Mouse (Mus musculus): ENCODE data around the gene Plekhg3. TPM values are rescaled to one million over a fixed set of nuclear protein-coding genes. Genes with fewer than 3 reads are reported as not detected.

Gene Plekhg3
- polyA plus RNA-seq, 1 experiment from 2014 or later, result 0.47 TPM

GRCm38 (mm10) chr12:76604546-76604945 is 73.9 kb downstream of the Plekhg3 start:
- H3K4me3 ChIP-seq (ENCODE audit: low read depth, low read length), result no peak overlapping the region
- ATAC-seq (ENCODE audit: low read depth), result no peak
- no peak overlapping the region for H3K27ac ChIP-seq (ENCODE audit: low read depth, low read length)
- no peaks in the 10 kb centered on the region for H3K9me3 ChIP-seq (ENCODE audit: control insufficient read depth, low read length)
- WGBS, result 44% methylated on average over 4 of the region's 4 CpGs
- H3K27me3 ChIP-seq (ENCODE audit: control insufficient read depth, insufficient read depth, low read length), result no peaks in the 10 kb centered on the region
- no peak overlapping the region for H3K4me2 ChIP-seq (ENCODE audit: low read depth, low read length)
- H3K4me1 ChIP-seq (ENCODE audit: control insufficient read depth, insufficient read depth, low read length), result no peaks in the 10 kb centered on the region
- H3K36me3 ChIP-seq (ENCODE audit: control insufficient read depth, insufficient read depth, low read length), result no peaks in the 10 kb centered on the region
- no peak overlapping the region for H3K9ac ChIP-seq (replicated peaks; ENCODE audit: low read depth, low read length)

DNA sequence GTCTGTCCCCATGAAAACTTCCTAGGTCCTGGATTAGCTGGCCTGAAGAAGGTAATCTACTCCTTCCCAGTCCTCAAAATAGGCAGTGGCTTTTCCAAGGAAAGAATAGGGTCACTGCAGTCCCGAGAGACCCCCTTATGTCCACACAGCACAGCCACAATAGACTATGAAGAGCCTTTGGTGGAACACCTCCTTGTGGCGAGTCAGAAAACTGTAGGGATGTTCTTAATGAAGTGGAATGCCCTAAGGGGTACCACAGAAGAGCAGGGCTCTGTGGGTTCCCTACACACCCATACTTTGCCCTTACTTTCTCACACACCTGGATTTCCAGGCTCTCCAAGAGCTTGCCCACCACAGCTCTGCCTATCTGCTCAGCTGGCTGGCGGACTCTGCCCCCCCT is 75.1 kb downstream of the Plekhg3 start:
- Histone ChIP-seq H3K9me3 (ENCODE audit: control insufficient read depth, low read length) (no peaks in the 10 kb centered on the region), H3K4me1 (ENCODE audit: control insufficient read depth, insufficient read depth, low read length) (no peaks in the 10 kb centered on the region), H3K27ac (ENCODE audit: low read depth, low read length) (no peak overlapping the region), H3K27me3 (ENCODE audit: control insufficient read depth, insufficient read depth, low read length) (no peaks in the 10 kb centered on the region), H3K4me3 (ENCODE audit: low read depth, low read length) (no peak overlapping the region), H3K4me2 (ENCODE audit: low read depth, low read length) (no peak overlapping the region), H3K36me3 (ENCODE audit: control insufficient read depth, insufficient read depth, low read length) (no peaks in the 10 kb centered on the region), H3K9ac (replicated peaks; ENCODE audit: low read depth, low read length) (no peak overlapping the region)
- ATAC-seq (ENCODE audit: low read depth), result no peak
- WGBS, result 59% methylated on average over 3 of the region's 3 CpGs

GRCm38 (mm10) chr12:76608241-76608640 is 77.5 kb downstream of the Plekhg3 start:
- Histone ChIP-seq H3K9ac (replicated peaks; ENCODE audit: low read depth, low read length) (no peak overlapping the region), H3K4me1 (ENCODE audit: control insufficient read depth, insufficient read depth, low read length) (no peaks in the 10 kb centered on the region), H3K4me3 (ENCODE audit: low read depth, low read length) (no peak overlapping the region), H3K27ac (ENCODE audit: low read depth, low read length) (no peak overlapping the region), H3K9me3 (ENCODE audit: control insufficient read depth, low read length) (no peaks in the 10 kb centered on the region), H3K36me3 (ENCODE audit: control insufficient read depth, insufficient read depth, low read length) (no peaks in the 10 kb centered on the region), H3K27me3 (ENCODE audit: control insufficient read depth, insufficient read depth, low read length) (no peaks in the 10 kb centered on the region), H3K4me2 (ENCODE audit: low read depth, low read length) (no peak overlapping the region)
- WGBS, result 82% methylated on average over 11 of the region's 11 CpGs
- no peak for ATAC-seq (ENCODE audit: low read depth)

DNA sequence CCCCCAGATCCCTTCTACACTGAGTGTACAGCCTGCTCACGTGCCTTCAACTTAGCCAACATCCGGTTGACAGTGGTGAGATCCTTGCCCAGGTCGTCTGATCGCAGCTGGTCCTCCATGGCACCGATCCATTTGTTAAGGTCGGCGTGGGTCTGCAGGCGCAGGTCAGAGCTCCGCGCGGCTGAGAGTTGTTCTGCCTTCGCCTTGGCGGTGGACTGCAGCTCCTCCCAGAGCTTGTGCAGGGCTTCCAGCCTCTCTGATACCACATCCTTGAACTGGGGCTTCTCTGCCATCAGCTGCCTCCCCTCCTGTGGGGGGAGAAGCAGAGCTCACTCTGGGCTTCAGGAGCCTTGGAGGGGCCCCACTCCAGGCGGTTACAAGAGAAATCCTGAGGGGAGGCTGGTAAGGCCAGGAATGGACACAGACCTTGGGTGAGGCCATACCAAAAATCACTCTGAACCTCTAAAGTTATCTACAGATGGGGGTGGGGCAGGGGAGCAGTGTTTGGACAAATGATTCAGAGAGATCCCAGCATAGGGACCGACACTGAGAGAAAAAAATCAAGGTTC is 78.4 kb downstream of the Plekhg3 start:
- WGBS, result 84% methylated on average over 15 of the region's 15 CpGs
- H3K9me3 ChIP-seq (ENCODE audit: control insufficient read depth, low read length), result no peaks in the 10 kb centered on the region
- H3K9ac ChIP-seq (replicated peaks; ENCODE audit: low read depth, low read length), result no peak overlapping the region
- no peaks in the 10 kb centered on the region for H3K36me3 ChIP-seq (ENCODE audit: control insufficient read depth, insufficient read depth, low read length)
- no peak for ATAC-seq (ENCODE audit: low read depth)
- H3K4me2 ChIP-seq (ENCODE audit: low read depth, low read length), result no peak overlapping the region
- no peak overlapping the region for H3K27ac ChIP-seq (ENCODE audit: low read depth, low read length)
- no peak overlapping the region for H3K4me3 ChIP-seq (ENCODE audit: low read depth, low read length)
- H3K27me3 ChIP-seq (ENCODE audit: control insufficient read depth, insufficient read depth, low read length), result no peaks in the 10 kb centered on the region
- no peaks in the 10 kb centered on the region for H3K4me1 ChIP-seq (ENCODE audit: control insufficient read depth, insufficient read depth, low read length)

GRCm38 (mm10) chr12:76612621-76613020 is 81.9 kb downstream of the Plekhg3 start:
- H3K27ac ChIP-seq (ENCODE audit: low read depth, low read length), result no peak overlapping the region
- no peaks in the 10 kb centered on the region for H3K9me3 ChIP-seq (ENCODE audit: control insufficient read depth, low read length)
- H3K4me1 ChIP-seq (ENCODE audit: control insufficient read depth, insufficient read depth, low read length), result no peaks in the 10 kb centered on the region
- H3K4me2 ChIP-seq (ENCODE audit: low read depth, low read length), result no peak overlapping the region
- WGBS, result 70% methylated on average over 12 of the region's 12 CpGs
- ATAC-seq (ENCODE audit: low read depth), result no peak
- no peaks in the 10 kb centered on the region for H3K27me3 ChIP-seq (ENCODE audit: control insufficient read depth, insufficient read depth, low read length)
- H3K9ac ChIP-seq (replicated peaks; ENCODE audit: low read depth, low read length), result no peak overlapping the region
- no peaks in the 10 kb centered on the region for H3K36me3 ChIP-seq (ENCODE audit: control insufficient read depth, insufficient read depth, low read length)
- H3K4me3 ChIP-seq (ENCODE audit: low read depth, low read length), result no peak overlapping the region

DNA sequence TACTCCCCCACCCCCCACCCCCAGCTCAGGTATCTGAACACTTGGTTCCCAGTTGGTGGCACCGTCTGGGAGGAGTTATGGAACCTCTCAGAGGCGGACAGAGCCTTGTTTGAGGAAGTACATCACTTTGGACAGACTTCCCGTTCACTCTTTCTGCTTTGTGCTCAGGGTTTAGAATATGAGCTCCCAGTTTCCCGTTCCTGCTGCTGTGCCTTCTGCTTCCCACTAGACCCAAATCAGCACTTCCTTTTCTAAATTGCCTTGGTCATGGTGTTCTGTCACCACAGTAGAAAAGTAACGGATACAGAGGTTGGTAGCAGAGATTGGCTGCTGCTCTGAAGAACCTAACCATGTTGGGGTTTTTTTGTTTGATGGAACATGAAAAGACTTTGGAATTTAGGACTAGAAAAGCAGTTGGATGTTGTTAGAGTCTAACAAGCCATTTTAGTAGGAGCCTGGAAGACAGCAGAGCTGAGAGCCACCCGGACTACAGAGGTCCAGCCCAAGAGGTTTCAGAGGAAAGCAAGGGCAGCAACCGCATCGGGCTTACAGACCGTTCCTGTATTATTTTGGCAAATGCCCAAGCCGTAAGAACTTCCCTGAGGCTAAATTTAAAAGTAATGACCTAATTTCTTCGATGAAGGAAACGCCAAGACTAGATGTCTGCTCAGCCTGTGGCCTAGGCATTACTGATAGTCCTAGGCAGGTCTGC is 84.3 kb downstream of the Plekhg3 start:
- Histone ChIP-seq H3K27ac (ENCODE audit: low read depth, low read length) (0 out of 2 replicates have a peak overlapping the region, but pooled peaks have one; percentile 39), H3K4me2 (ENCODE audit: low read depth, low read length) (no peak overlapping the region), H3K36me3 (ENCODE audit: control insufficient read depth, insufficient read depth, low read length) (no peaks in the 10 kb centered on the region), H3K4me3 (ENCODE audit: low read depth, low read length) (no peak overlapping the region), H3K9me3 (ENCODE audit: control insufficient read depth, low read length) (no peaks in the 10 kb centered on the region), H3K27me3 (ENCODE audit: control insufficient read depth, insufficient read depth, low read length) (no peaks in the 10 kb centered on the region), H3K4me1 (ENCODE audit: control insufficient read depth, insufficient read depth, low read length) (no peaks in the 10 kb centered on the region; the same call in 1 of the 2 replicates), H3K9ac (replicated peaks; ENCODE audit: low read depth, low read length) (no peak overlapping the region)
- WGBS, result 62% methylated on average over 12 of the region's 12 CpGs
- ATAC-seq (ENCODE audit: low read depth), result no peak

- ATAC-seq (ENCODE audit: low read depth), result no peak
- no peaks in the 10 kb centered on the region for H3K27me3 ChIP-seq (ENCODE audit: control insufficient read depth, insufficient read depth, low read length)
- no peak overlapping the region for H3K9ac ChIP-seq (replicated peaks; ENCODE audit: low read depth, low read length)
- 54% methylated on average over 4 of the region's 4 CpGs for WGBS
- no peak overlapping the region for H3K4me3 ChIP-seq (ENCODE audit: low read depth, low read length)
- 0 out of 2 replicates have a peak overlapping the region, but pooled peaks have one; percentile 39 for H3K27ac ChIP-seq (ENCODE audit: low read depth, low read length)
- H3K36me3 ChIP-seq (ENCODE audit: control insufficient read depth, insufficient read depth, low read length), result no peaks in the 10 kb centered on the region
- H3K4me1 ChIP-seq (ENCODE audit: control insufficient read depth, insufficient read depth, low read length), result no peaks in the 10 kb centered on the region; the same call in 1 of the 2 replicates
- H3K9me3 ChIP-seq (ENCODE audit: control insufficient read depth, low read length), result no peaks in the 10 kb centered on the region
- H3K4me2 ChIP-seq (ENCODE audit: low read depth, low read length), result no peak overlapping the region
These were observed 84.9 kb downstream of the Plekhg3 start for GRCm38 (mm10) chr12:76615580-76615937.

DNA sequence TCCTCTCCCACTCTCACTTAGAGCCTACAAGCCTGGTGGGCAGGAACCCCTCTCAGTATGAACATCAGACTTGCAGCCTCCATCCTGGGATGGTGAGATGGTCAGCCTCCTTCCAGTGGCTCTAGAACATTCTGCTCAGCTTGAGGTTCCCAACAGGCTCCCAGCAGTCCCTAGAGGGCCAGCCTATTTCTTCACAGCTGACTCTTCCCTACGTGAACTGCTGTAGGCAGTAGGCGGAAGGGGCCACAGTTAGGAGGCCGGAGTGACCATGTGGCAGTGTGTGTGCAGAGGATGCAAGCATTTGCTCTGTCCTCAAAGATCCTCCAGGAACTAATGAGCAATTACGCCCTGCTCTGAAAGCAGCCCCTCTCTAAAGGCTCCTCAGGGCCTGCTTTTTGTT is 87.5 kb downstream of the Plekhg3 start:
- Histone ChIP-seq H3K4me1 (ENCODE audit: control insufficient read depth, insufficient read depth, low read length) (no peaks in the 10 kb centered on the region; the same call in 1 of the 2 replicates), H3K27ac (ENCODE audit: low read depth, low read length) (no peak overlapping the region), H3K4me2 (ENCODE audit: low read depth, low read length) (no peak overlapping the region), H3K36me3 (ENCODE audit: control insufficient read depth, insufficient read depth, low read length) (no peaks in the 10 kb centered on the region), H3K9me3 (ENCODE audit: control insufficient read depth, low read length) (no peaks in the 10 kb centered on the region), H3K9ac (replicated peaks; ENCODE audit: low read depth, low read length) (no peak overlapping the region), H3K27me3 (ENCODE audit: control insufficient read depth, insufficient read depth, low read length) (no peaks in the 10 kb centered on the region), H3K4me3 (ENCODE audit: low read depth, low read length) (no peak overlapping the region)
- no peak for ATAC-seq (ENCODE audit: low read depth)
- 61% methylated on average over 4 of the region's 4 CpGs for WGBS

GRCm38 (mm10) chr12:76619847-76620246 is 89.2 kb downstream of the Plekhg3 start:
- no peak for ATAC-seq (ENCODE audit: low read depth)
- Histone ChIP-seq H3K9ac (replicated peaks; ENCODE audit: low read depth, low read length) (no peak overlapping the region), H3K27me3 (ENCODE audit: control insufficient read depth, insufficient read depth, low read length) (no peaks in the 10 kb centered on the region), H3K36me3 (ENCODE audit: control insufficient read depth, insufficient read depth, low read length) (no peaks in the 10 kb centered on the region), H3K4me1 (ENCODE audit: control insufficient read depth, insufficient read depth, low read length) (no peaks in the 10 kb centered on the region; the same call in 1 of the 2 replicates), H3K27ac (ENCODE audit: low read depth, low read length) (no peak overlapping the region), H3K9me3 (ENCODE audit: control insufficient read depth, low read length) (no peaks in the 10 kb centered on the region), H3K4me2 (ENCODE audit: low read depth, low read length) (no peak overlapping the region), H3K4me3 (ENCODE audit: low read depth, low read length) (no peak overlapping the region)
- 57% methylated on average over 5 of the region's 5 CpGs for WGBS
